Mouse (Mus musculus) kidney, embryonic 14.5 days (tissue): ENCODE results near the gene Nacc1. TPM values are rescaled to one million over a fixed set of nuclear protein-coding genes. Genes with fewer than 3 reads are reported as not detected.

ENCODE experiments used
- ATAC-seq: fragments of 200-750 bp; cut with Nextera tagmentation; 2 replicates; pipeline ENCODE4 v1.8.0; 2017; ENCODE audit warnings: moderate number of reproducible peaks, mild to moderate bottlenecking, moderate TSS enrichment, moderate library complexity; ENCODE audit not compliant: low FRiP score, low TSS enrichment
- H3K27ac ChIP-seq: fragments of 300-500 bp; sonication (generic); 2 replicates; pipeline ENCODE4 v1.5.1; 2014; ENCODE audit warnings: low read depth, mild to moderate bottlenecking, low read length, moderate library complexity, mixed read lengths
- H3K27me3 ChIP-seq: fragments of 300-500 bp; sonication (generic); 2 replicates; pipeline ENCODE4 v1.6.1; 2014; ENCODE audit warnings: mild to moderate bottlenecking, low read length; ENCODE audit not compliant: control insufficient read depth, insufficient read depth
- H3K36me3 ChIP-seq: fragments of 300-500 bp; sonication (generic); 2 replicates; pipeline ENCODE4 v1.6.1; 2014; ENCODE audit warnings: low read length, mixed read lengths; ENCODE audit not compliant: control insufficient read depth, insufficient read depth
- H3K4me1 ChIP-seq: fragments of 300-500 bp; sonication (generic); 2 replicates; pipeline ENCODE4 v1.6.1; 2014; ENCODE audit warnings: low read length, mixed read lengths; ENCODE audit not compliant: control insufficient read depth, insufficient read depth
- H3K4me2 ChIP-seq: fragments of 300-500 bp; sonication (generic); replicated peaks from 2 replicates; pipeline ENCODE4 v1.6.1; 2014; ENCODE audit warnings: low read depth, mild to moderate bottlenecking, low read length
- H3K4me3 ChIP-seq: fragments of 300-500 bp; sonication (generic); 2 replicates; pipeline ENCODE4 v1.5.1; 2014; ENCODE audit warnings: mild to moderate bottlenecking, low read length
- H3K9ac ChIP-seq: fragments of 300-500 bp; sonication (generic); 2 replicates; pipeline ENCODE4 v1.6.1; 2014; ENCODE audit warnings: low read depth, mild to moderate bottlenecking, low read length, moderate library complexity
- H3K9me3 ChIP-seq: fragments of 300-500 bp; sonication (generic); 2 replicates; pipeline ENCODE4 v1.6.1; 2016; ENCODE audit warnings: low read length; ENCODE audit not compliant: control insufficient read depth
- WGBS: fragments of 180-500 bp; shearing (Covaris S2); extraction: QIAGEN DNeasy Blood & Tissue Kit; methylation state at CpG from one replicate; pipeline ENCODE4 v1.1.7; 2014; 5-methylcytosine and 5-hydroxymethylcytosine counted together
- polyA plus RNA-seq: library from polyadenylated mRNA; unstranded; fragments of >200 nt; fragmentation: Nextera tagmentation; extraction: Ambion mirVana; gene quantifications from 2 replicates; pipeline ENCODE4 v1.2.1, GENCODE M21; 2014

Nacc1 gene
- polyA plus RNA-seq, 1 experiment from 2014 or later, result 33.1 TPM

GRCm38 (mm10) chr8:84659936-84660818 is 27.5 kb downstream of the Nacc1 start:
- Histone ChIP-seq H3K9me3 (no peaks in the 10 kb centered on the region), H3K4me2 (peak overlapping the region; percentile 83), H3K9ac (peak overlapping the region; percentile 94), H3K4me3 (peak overlapping the region; percentile 93), H3K36me3 (no peaks in the 10 kb centered on the region), H3K27ac (peak overlapping the region; percentile 98), H3K27me3 (no peaks in the 10 kb centered on the region), H3K4me1 (peaks cover 39% of the 10 kb centered on the region)
- ATAC-seq, result peak; percentile 14
- WGBS, result 1% methylated on average over 33 of the region's 33 CpGs

- Histone ChIP-seq H3K4me1 (peaks cover 46% of the 10 kb centered on the region), H3K36me3 (no peaks in the 10 kb centered on the region), H3K9ac (no peak overlapping the region), H3K4me2 (no peak overlapping the region), H3K27me3 (no peaks in the 10 kb centered on the region), H3K9me3 (no peaks in the 10 kb centered on the region), H3K4me3 (no peak overlapping the region), H3K27ac (peak overlapping the region; percentile 98; the same call in 1 of the 2 replicates)
- ATAC-seq, result no peak
- 76% methylated on average over 1 of the region's 1 CpGs for WGBS
These were observed 28.7 kb downstream of the Nacc1 start for GRCm38 (mm10) chr8:84658951-84659350.

GRCm38 (mm10) chr8:84657680-84658079 is 30.0 kb downstream of the Nacc1 start:
- Histone ChIP-seq H3K36me3 (no peaks in the 10 kb centered on the region), H3K4me1 (peaks cover 46% of the 10 kb centered on the region), H3K9me3 (no peaks in the 10 kb centered on the region), H3K27me3 (no peaks in the 10 kb centered on the region), H3K4me2 (no peak overlapping the region), H3K4me3 (no peak overlapping the region), H3K27ac (peak overlapping the region; percentile 99), H3K9ac (no peak overlapping the region)
- no peak for ATAC-seq
- 44% methylated on average over 4 of the region's 4 CpGs for WGBS

- no peaks in the 10 kb centered on the region for H3K9me3 ChIP-seq
- H3K27ac ChIP-seq, result peak overlapping the region; percentile 99
- no peaks in the 10 kb centered on the region for H3K36me3 ChIP-seq
- no peak for ATAC-seq
- peak overlapping the region; percentile 84 for H3K4me2 ChIP-seq
- peaks cover 46% of the 10 kb centered on the region for H3K4me1 ChIP-seq
- no peaks in the 10 kb centered on the region for H3K27me3 ChIP-seq
- H3K9ac ChIP-seq, result peak overlapping the region; percentile 73; the same call in 1 of the 2 replicates
- H3K4me3 ChIP-seq, result peak overlapping the region; percentile 48
These were observed 30.5 kb downstream of the Nacc1 start for GRCm38 (mm10) chr8:84657203-84657602.

GRCm38 (mm10) chr8:84656641-84657126 is 31.0 kb downstream of the Nacc1 start:
- Histone ChIP-seq H3K27me3 (no peaks in the 10 kb centered on the region), H3K27ac (peak overlapping the region; percentile 99), H3K4me3 (peak overlapping the region; percentile 48), H3K4me1 (peaks cover 46% of the 10 kb centered on the region), H3K4me2 (peak overlapping the region; percentile 84), H3K36me3 (no peaks in the 10 kb centered on the region), H3K9ac (peak overlapping the region; percentile 73), H3K9me3 (no peaks in the 10 kb centered on the region)
- WGBS, result under 1% methylated on average over 23 of the region's 23 CpGs
- peak; percentile 58 for ATAC-seq

- Histone ChIP-seq H3K27ac (peak overlapping the region; percentile 99), H3K4me1 (peaks cover 46% of the 10 kb centered on the region), H3K4me2 (peak overlapping the region; percentile 84), H3K9ac (peak overlapping the region; percentile 73), H3K9me3 (no peaks in the 10 kb centered on the region), H3K27me3 (no peaks in the 10 kb centered on the region), H3K4me3 (peak overlapping the region; percentile 48), H3K36me3 (no peaks in the 10 kb centered on the region)
- WGBS, result 0% methylated on average over 10 of the region's 10 CpGs
- no peak for ATAC-seq
These were observed 31.5 kb downstream of the Nacc1 start for GRCm38 (mm10) chr8:84656191-84656525.

- Histone ChIP-seq H3K9me3 (no peaks in the 10 kb centered on the region), H3K36me3 (no peaks in the 10 kb centered on the region), H3K4me2 (peak overlapping the region; percentile 84), H3K4me3 (peak overlapping the region; percentile 48), H3K9ac (peak overlapping the region; percentile 73), H3K27me3 (no peaks in the 10 kb centered on the region), H3K4me1 (peaks cover 43% of the 10 kb centered on the region), H3K27ac (peak overlapping the region; percentile 99)
- under 1% methylated on average over 15 of the region's 15 CpGs for WGBS
- peak; percentile 72 for ATAC-seq
These were observed 32.1 kb downstream of the Nacc1 start for GRCm38 (mm10) chr8:84655336-84656190.

GRCm38 (mm10) chr8:84654597-84654996 is 33.1 kb downstream of the Nacc1 start:
- Histone ChIP-seq H3K4me2 (no peak overlapping the region; the same call in 1 of the 2 replicates), H3K27ac (peak overlapping the region; percentile 99), H3K4me1 (peaks cover 39% of the 10 kb centered on the region), H3K9me3 (no peaks in the 10 kb centered on the region), H3K27me3 (no peaks in the 10 kb centered on the region), H3K9ac (no peak overlapping the region), H3K4me3 (no peak overlapping the region), H3K36me3 (no peaks in the 10 kb centered on the region)
- WGBS, result 34% methylated on average over 4 of the region's 4 CpGs
- no peak for ATAC-seq
